Mouse (Mus musculus): ENCODE measurements around the gene Psmg3.

DNA sequence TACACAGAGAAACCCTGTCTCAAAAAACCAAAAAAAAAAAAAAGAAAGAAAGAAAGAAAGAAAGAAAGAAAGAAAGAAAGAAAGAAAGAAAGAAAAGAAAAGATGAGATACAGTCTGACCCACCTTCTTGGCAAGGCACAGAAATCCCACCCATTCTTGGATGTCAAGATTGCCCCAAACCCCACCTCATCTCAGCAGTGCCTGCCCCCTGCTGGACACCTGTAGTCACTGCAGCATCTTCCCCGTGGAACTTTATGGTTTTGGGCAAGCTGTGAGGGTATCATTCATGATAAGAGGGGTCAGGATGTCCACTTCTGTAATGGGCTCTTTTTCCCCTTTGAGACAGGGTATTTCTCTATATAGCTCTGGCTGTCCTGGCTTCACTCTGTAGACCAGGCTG is 9.4 kb downstream of the Psmg3 start:
- no peak for TF ChIP-seq POLR2A (IDR thresholded peaks at IDR 0.05; ENCODE audit: low read depth, low read length)
- peak; percentile 76; the same call in 1 of the 2 replicates for TF ChIP-seq CTCF (IDR thresholded peaks at IDR 0.05; ENCODE audit: borderline replicate concordance, insufficient read depth, low read length)

All from embryonic fibroblast, embryonic 13.5 days (primary cell).